Mouse (Mus musculus) liver, adult 2 months (tissue): Measurements from ENCODE around the gene Tspan11. TPM values are rescaled to one million over a fixed set of nuclear protein-coding genes. Genes with fewer than 3 reads are reported as not detected.

ENCODE experiments used
- DNase-seq: peaks from one replicate; pipeline ENCODE4 v3.0.0-alpha.2; 2011; ENCODE audit warnings: low read depth, low spot score; ENCODE audit errors: extremely low read depth
- H3K27ac ChIP-seq: fragments of 200-500 bp; replicated peaks from 2 replicates; pipeline ENCODE4 v1.5.1; 2012; ENCODE audit warnings: low read depth, mild to moderate bottlenecking, control low read depth, inconsistent platforms, low read length; ENCODE audit not compliant: insufficient read depth
- H3K27me3 ChIP-seq: fragments of 200-500 bp; 2 replicates; pipeline ENCODE4 v1.6.1; 2012; ENCODE audit warnings: mild to moderate bottlenecking, moderate library complexity, low read length, inconsistent platforms; ENCODE audit not compliant: control insufficient read depth, insufficient read depth
- H3K36me3 ChIP-seq: fragments of 200-500 bp; 2 replicates; pipeline ENCODE4 v1.6.1; 2012; ENCODE audit warnings: low read length, inconsistent platforms; ENCODE audit not compliant: control insufficient read depth, insufficient read depth
- H3K4me1 ChIP-seq: fragments of 200-500 bp; 2 replicates; pipeline ENCODE4 v1.6.1; 2011; ENCODE audit warnings: low read length; ENCODE audit not compliant: control insufficient read depth, insufficient read depth
- H3K4me3 ChIP-seq: fragments of 200-500 bp; 2 replicates; pipeline ENCODE4 v1.5.1; 2011; ENCODE audit warnings: low read depth, mild to moderate bottlenecking, control low read depth, low read length, moderate library complexity; ENCODE audit not compliant: insufficient read depth
- H3K79me2 ChIP-seq: fragments of 200-500 bp; 2 replicates; pipeline ENCODE4 v1.6.1; 2012; ENCODE audit warnings: inconsistent platforms, mild to moderate bottlenecking, low read length, moderate library complexity; ENCODE audit not compliant: control insufficient read depth, insufficient read depth
- H3K9ac ChIP-seq: fragments of 200-500 bp; 2 replicates; pipeline ENCODE4 v1.6.1; 2012; ENCODE audit warnings: low read depth, mild to moderate bottlenecking, control low read depth, inconsistent platforms, low read length
- CTCF ChIP-seq: fragments of 200-500 bp; IDR thresholded peaks from 2 replicates; pipeline ENCODE4 v1.5.1; 2011; ENCODE audit warnings: low read depth, low read length, control low read depth
- POLR2A ChIP-seq: fragments of 200-500 bp; IDR thresholded peaks from 2 replicates; pipeline ENCODE4 v1.6.1; 2011; ENCODE audit warnings: low read length, control low read depth; ENCODE audit not compliant: insufficient read depth; ENCODE audit errors: extremely low read depth
- WGBS: fragments of 180-500 bp; shearing (Covaris S2); methylation state at CpG from one replicate; pipeline ENCODE4 v1.1.7; 2018; 5-methylcytosine and 5-hydroxymethylcytosine counted together
- polyA plus RNA-seq: library from polyadenylated mRNA; depleted of rRNA; stranded (reverse); fragments of >200 nt; gene quantifications from 2 replicates; pipeline ENCODE4 v1.2.3, GENCODE M21; 2012; rRNA removed
- total RNA-seq: library from RNA; depleted of rRNA; stranded (reverse); fragments of >200 nt; gene quantifications from 2 replicates; pipeline ENCODE4 v1.2.3, GENCODE M21; 2014; rRNA removed

Gene Tspan11
- total RNA-seq (under 0.01 TPM in 1 of 2 replicates, not detected in the other), polyA plus RNA-seq (not detected in 2 replicates)

DNA sequence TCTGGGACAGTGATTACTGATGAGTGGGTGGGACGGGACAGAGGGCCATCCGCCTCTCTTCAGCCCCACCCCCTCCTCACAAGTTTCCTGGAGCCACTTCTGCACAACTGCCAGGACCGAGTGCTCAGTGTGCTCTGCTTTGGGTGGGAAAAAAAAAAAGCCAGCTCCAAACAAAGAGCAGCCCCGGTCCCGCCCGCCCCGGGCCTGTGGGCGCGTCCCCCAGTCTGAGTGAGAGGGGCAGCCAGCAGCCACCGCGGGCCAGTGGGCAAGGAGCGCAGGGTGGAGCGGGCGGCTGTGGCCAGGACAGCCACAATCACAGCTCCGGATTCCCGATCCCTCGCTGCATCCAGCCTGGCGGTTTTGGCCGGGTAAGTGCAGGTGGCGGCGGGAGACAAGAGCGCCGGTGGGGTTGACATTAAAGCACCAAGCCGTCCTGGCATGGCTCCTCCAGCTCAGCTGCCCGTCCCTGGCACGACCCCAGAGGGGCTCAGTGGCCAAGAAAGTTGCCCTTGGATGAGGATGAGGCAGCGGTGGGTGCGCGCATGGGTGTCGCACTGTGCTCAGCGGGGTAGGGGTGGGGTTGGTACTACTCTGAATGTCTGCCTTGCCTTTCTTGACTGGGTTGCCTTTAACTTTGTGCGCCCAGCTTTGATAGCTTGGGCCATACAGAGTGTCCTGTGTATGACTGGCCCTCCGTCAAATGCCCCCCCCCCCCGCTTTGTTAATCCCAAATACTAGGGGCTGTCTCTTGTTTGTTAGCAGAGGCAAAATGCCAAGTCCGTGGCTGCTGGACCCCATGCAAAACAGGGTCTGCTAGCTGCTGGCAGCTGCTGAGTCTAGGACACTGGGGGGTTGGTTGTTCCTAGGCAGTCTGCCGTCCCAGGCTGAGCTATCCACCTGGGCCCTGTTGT is at the start of gene Tspan11:
TSS of gene Tspan11 (plus strand) at position 79 of the 911 bp plus-strand sequence.
- no peak within 1 kb of the TSS for H3K27ac ChIP-seq
- H3K4me3 ChIP-seq = no peak within 1 kb of the TSS
- DNase-seq = no peak
- H3K36me3 ChIP-seq = no peaks in the 10 kb centered on the region
- peaks cover 8% of the 10 kb centered on the region for H3K27me3 ChIP-seq
- TF ChIP-seq CTCF (no peak), POLR2A (no peak)
- H3K9ac ChIP-seq = no peak within 1 kb of the TSS
- H3K79me2 ChIP-seq = no peaks in the 10 kb centered on the region
- H3K4me1 ChIP-seq = no peaks in the 10 kb centered on the region
- WGBS = 10% methylated on average over 36 of the region's 36 CpGs

DNA sequence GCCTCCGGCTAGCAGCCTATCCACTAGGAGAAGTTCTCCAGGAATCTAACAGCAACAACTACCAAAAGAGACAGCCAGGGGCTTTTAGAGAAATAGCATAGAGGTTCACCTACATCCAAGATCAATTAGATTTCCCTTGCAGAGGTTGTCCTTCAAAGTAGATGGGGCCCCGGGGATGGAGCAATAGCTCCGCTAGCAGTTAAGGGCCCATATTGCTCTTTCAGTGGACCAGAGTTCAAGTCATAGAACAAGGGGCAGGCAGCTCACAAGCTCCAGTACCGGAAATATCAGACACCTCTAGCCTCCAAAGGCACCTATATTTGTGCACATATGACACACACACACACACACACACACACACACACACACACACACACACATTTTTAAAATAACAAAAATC is 49.5 kb upstream of the Tspan11 start:
- H3K36me3 ChIP-seq = no peaks in the 10 kb centered on the region
- no peak overlapping the region for H3K4me3 ChIP-seq
- WGBS = 85% methylated on average over 4 of the region's 4 CpGs
- TF ChIP-seq CTCF = no peak
- no peak for TF ChIP-seq POLR2A
- H3K79me2 ChIP-seq = no peaks in the 10 kb centered on the region
- DNase-seq = no peak
- H3K4me1 ChIP-seq = no peaks in the 10 kb centered on the region
- H3K27ac ChIP-seq = no peak overlapping the region
- no peak overlapping the region for H3K9ac ChIP-seq
- no peaks in the 10 kb centered on the region for H3K27me3 ChIP-seq

DNA sequence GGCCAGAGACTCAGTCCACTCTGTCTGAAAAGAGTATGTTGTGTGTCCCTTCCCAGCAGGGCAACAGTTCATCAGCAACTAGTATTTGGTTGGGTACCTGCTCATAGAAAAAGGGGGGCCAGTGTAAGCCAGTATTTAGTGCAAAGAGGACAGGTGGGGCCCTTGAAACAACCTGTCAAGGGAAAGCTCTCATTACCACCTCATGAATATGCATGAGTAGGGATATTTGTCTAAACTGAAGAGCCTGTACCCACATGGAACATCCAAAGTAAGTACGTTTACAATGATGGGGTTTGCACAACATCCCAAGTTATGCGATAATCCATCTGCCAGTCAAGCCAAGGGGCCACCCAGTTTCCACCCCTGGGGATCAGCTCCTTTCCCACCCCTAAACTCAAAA is 47.9 kb upstream of the Tspan11 start:
- Histone ChIP-seq H3K27me3 (no peaks in the 10 kb centered on the region), H3K27ac (no peak overlapping the region), H3K9ac (no peak overlapping the region), H3K79me2 (no peaks in the 10 kb centered on the region), H3K36me3 (no peaks in the 10 kb centered on the region), H3K4me1 (no peaks in the 10 kb centered on the region), H3K4me3 (no peak overlapping the region)
- TF ChIP-seq POLR2A = no peak
- no peak for TF ChIP-seq CTCF
- DNase-seq = no peak
- 84% methylated on average over 2 of the region's 2 CpGs for WGBS

DNA sequence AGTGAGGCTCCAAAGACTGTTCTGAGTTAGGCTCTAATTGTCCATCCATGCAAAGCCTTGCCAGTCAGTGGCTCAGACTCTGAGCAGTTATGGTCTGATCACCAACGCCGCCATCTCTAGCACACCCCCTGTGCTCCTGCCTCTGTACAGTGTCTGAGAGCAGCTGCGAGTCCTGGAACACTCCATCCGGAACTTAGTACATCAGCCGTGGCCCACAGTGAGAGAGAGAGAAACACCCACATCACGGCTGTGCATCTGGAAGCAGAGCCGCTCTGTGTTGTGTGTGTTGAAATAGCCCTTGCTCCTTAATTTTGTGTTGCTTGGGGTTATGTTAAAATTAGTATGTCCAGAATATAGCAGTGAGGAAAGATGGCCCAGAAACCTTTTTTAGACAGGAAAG is 47.2 kb upstream of the Tspan11 start:
- Histone ChIP-seq H3K27me3 (no peaks in the 10 kb centered on the region), H3K4me3 (no peak overlapping the region), H3K79me2 (no peaks in the 10 kb centered on the region), H3K36me3 (no peaks in the 10 kb centered on the region), H3K27ac (no peak overlapping the region), H3K9ac (no peak overlapping the region), H3K4me1 (no peaks in the 10 kb centered on the region)
- WGBS = 86% methylated on average over 7 of the region's 7 CpGs
- DNase-seq = no peak
- TF ChIP-seq CTCF (no peak), POLR2A (no peak)

DNA sequence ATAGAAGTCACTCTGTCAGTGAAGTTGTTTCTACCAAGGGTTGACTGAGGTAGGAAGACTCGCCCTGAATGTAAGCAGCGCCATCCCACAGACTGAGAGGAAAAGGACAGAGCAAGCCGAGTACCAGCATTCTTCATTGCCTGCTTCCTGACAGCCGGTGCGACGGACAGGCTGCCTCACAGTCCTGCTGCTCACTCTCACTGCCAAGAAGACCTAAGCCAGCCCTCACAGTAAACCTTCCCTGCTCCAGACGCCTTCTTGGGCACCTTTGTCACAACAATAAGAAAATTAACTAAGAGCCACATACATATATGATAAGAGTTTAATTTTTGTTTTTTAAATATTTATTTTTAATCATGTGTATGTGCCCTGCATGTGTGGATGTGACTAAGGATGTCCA is 46.1 kb upstream of the Tspan11 start:
- Histone ChIP-seq H3K36me3 (no peaks in the 10 kb centered on the region), H3K4me1 (no peaks in the 10 kb centered on the region), H3K27me3 (no peaks in the 10 kb centered on the region), H3K9ac (no peak overlapping the region), H3K27ac (no peak overlapping the region), H3K4me3 (no peak overlapping the region), H3K79me2 (no peaks in the 10 kb centered on the region)
- TF ChIP-seq POLR2A (no peak), CTCF (no peak)
- WGBS = 73% methylated on average over 7 of the region's 7 CpGs
- no peak for DNase-seq

DNA sequence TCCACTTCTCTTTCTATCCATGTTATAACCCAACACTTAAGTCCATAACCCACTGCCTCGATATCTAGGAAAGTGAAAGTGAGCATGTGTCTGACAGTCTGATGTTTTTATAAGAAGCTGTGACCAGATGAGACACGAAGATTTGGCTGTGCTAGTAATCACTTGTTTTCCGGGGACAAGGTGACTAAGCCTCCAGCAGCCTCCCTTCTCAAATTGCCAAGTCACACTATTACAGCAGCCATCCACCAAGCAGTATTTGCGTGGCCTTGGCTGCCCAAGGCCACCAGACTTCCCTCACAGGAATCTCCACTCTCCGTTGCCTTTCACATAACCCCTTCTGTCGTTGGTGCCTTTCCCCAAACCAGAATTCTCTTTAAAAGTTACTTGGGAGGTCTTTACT is 40.9 kb upstream of the Tspan11 start:
- Histone ChIP-seq H3K4me1 (no peaks in the 10 kb centered on the region), H3K4me3 (no peak overlapping the region), H3K27me3 (no peaks in the 10 kb centered on the region), H3K9ac (no peak overlapping the region), H3K79me2 (no peaks in the 10 kb centered on the region), H3K27ac (no peak overlapping the region), H3K36me3 (no peaks in the 10 kb centered on the region)
- TF ChIP-seq CTCF (no peak), POLR2A (no peak)
- 66% methylated on average over 6 of the region's 6 CpGs for WGBS
- DNase-seq = no peak
